Mouse (Mus musculus): Measurements from ENCODE around the gene Ktn1. TPM values are rescaled to one million over a fixed set of nuclear protein-coding genes. Genes with fewer than 3 reads are reported as not detected.
A peak's percentile ranks its signal among the peaks of the same experiment; 100 is the strongest.

The Ktn1 gene
- polyA plus RNA-seq, 1 experiment from 2014 or later: 113 TPM

- WGBS: 40% methylated on average over 6 of the region's 6 CpGs
- H3K27ac ChIP-seq (ENCODE audit: low read depth, low read length): no peak overlapping the region
- peak; percentile 19 for DNase-seq (ENCODE audit: low spot score)
Measured at GRCm38 (mm10) chr14:47650338-47650720, 2.1 kb downstream of the Ktn1 start.

GRCm38 (mm10) chr14:47651272-47651671 lies 3.0 kb downstream of the Ktn1 start:
- no peak overlapping the region for H3K4me2 ChIP-seq (replicated peaks; ENCODE audit: low read depth, low read length)
- ATAC-seq (ENCODE audit: low FRiP score) (no peak), DNase-seq (ENCODE audit: low spot score) (no peak)
- H3K9ac ChIP-seq (ENCODE audit: low read depth, low read length): no peak overlapping the region
- WGBS: 90% methylated on average over 4 of the region's 4 CpGs
- no peaks in the 10 kb centered on the region for H3K36me3 ChIP-seq (ENCODE audit: control insufficient read depth, insufficient read depth, low read length)
- no peaks in the 10 kb centered on the region for H3K4me1 ChIP-seq (replicated peaks; ENCODE audit: control insufficient read depth, insufficient read depth, low read length)
- H3K27me3 ChIP-seq (ENCODE audit: control insufficient read depth, insufficient read depth, low read length): no peaks in the 10 kb centered on the region
- H3K9me3 ChIP-seq (ENCODE audit: control insufficient read depth, low read length): no peaks in the 10 kb centered on the region
- H3K27ac ChIP-seq (ENCODE audit: low read depth, low read length): no peak overlapping the region
- no peak overlapping the region for H3K4me3 ChIP-seq (ENCODE audit: low read depth, low read length)

More at GRCm38 (mm10) chr14:47650338-47650720, 2.1 kb downstream of the Ktn1 start:
- no peak for ATAC-seq (ENCODE audit: low FRiP score)
- no peaks in the 10 kb centered on the region for H3K27me3 ChIP-seq (ENCODE audit: control insufficient read depth, insufficient read depth, low read length)
- H3K9me3 ChIP-seq (ENCODE audit: control insufficient read depth, low read length): no peaks in the 10 kb centered on the region
- H3K9ac ChIP-seq (ENCODE audit: low read depth, low read length): peak overlapping the region; percentile 92
- H3K36me3 ChIP-seq (ENCODE audit: control insufficient read depth, insufficient read depth, low read length): no peaks in the 10 kb centered on the region
- peak overlapping the region; percentile 34 for H3K4me2 ChIP-seq (replicated peaks; ENCODE audit: low read depth, low read length)
- H3K4me1 ChIP-seq (replicated peaks; ENCODE audit: control insufficient read depth, insufficient read depth, low read length): no peaks in the 10 kb centered on the region
- H3K4me3 ChIP-seq (ENCODE audit: low read depth, low read length): peak overlapping the region; percentile 95

GRCm38 (mm10) chr14:47655444-47655843 lies 7.2 kb downstream of the Ktn1 start:
- Histone ChIP-seq H3K27ac (ENCODE audit: low read depth, low read length) (no peak overlapping the region), H3K27me3 (ENCODE audit: control insufficient read depth, insufficient read depth, low read length) (no peaks in the 10 kb centered on the region), H3K9ac (ENCODE audit: low read depth, low read length) (no peak overlapping the region), H3K4me3 (ENCODE audit: low read depth, low read length) (no peak overlapping the region), H3K4me1 (replicated peaks; ENCODE audit: control insufficient read depth, insufficient read depth, low read length) (no peaks in the 10 kb centered on the region), H3K9me3 (ENCODE audit: control insufficient read depth, low read length) (no peaks in the 10 kb centered on the region), H3K4me2 (replicated peaks; ENCODE audit: low read depth, low read length) (no peak overlapping the region), H3K36me3 (ENCODE audit: control insufficient read depth, insufficient read depth, low read length) (no peaks in the 10 kb centered on the region)
- no peak for DNase-seq (ENCODE audit: low spot score)
- ATAC-seq (ENCODE audit: low FRiP score): no peak
- WGBS: 94% methylated on average over 2 of the region's 2 CpGs

GRCm38 (mm10) chr14:47663844-47664469 lies 15.7 kb downstream of the Ktn1 start:
- no peak overlapping the region for H3K27ac ChIP-seq (ENCODE audit: low read depth, low read length)
- DNase-seq (ENCODE audit: low spot score) (no peak), ATAC-seq (ENCODE audit: low FRiP score) (no peak)
- no peaks in the 10 kb centered on the region for H3K27me3 ChIP-seq (ENCODE audit: control insufficient read depth, insufficient read depth, low read length)
- H3K4me1 ChIP-seq (replicated peaks; ENCODE audit: control insufficient read depth, insufficient read depth, low read length): no peaks in the 10 kb centered on the region
- WGBS: 92% methylated on average over 11 of the region's 11 CpGs
- H3K9ac ChIP-seq (ENCODE audit: low read depth, low read length): no peak overlapping the region
- no peaks in the 10 kb centered on the region for H3K9me3 ChIP-seq (ENCODE audit: control insufficient read depth, low read length)
- no peak overlapping the region for H3K4me2 ChIP-seq (replicated peaks; ENCODE audit: low read depth, low read length)
- H3K36me3 ChIP-seq (ENCODE audit: control insufficient read depth, insufficient read depth, low read length): no peaks in the 10 kb centered on the region
- H3K4me3 ChIP-seq (ENCODE audit: low read depth, low read length): no peak overlapping the region

- H3K27ac ChIP-seq (ENCODE audit: low read depth, low read length): no peak overlapping the region
- ATAC-seq (ENCODE audit: low FRiP score): no peak
- no peak for DNase-seq (ENCODE audit: low spot score)
- no peaks in the 10 kb centered on the region for H3K4me1 ChIP-seq (replicated peaks; ENCODE audit: control insufficient read depth, insufficient read depth, low read length)
- H3K9ac ChIP-seq (ENCODE audit: low read depth, low read length): no peak overlapping the region
- 0 out of 2 replicates have a peak, but pooled peaks cover 2% of the 10 kb centered on the region for H3K36me3 ChIP-seq (ENCODE audit: control insufficient read depth, insufficient read depth, low read length)
- H3K4me2 ChIP-seq (replicated peaks; ENCODE audit: low read depth, low read length): no peak overlapping the region
- no peak overlapping the region for H3K4me3 ChIP-seq (ENCODE audit: low read depth, low read length)
- no peaks in the 10 kb centered on the region for H3K9me3 ChIP-seq (ENCODE audit: control insufficient read depth, low read length)
- H3K27me3 ChIP-seq (ENCODE audit: control insufficient read depth, insufficient read depth, low read length): no peaks in the 10 kb centered on the region
Measured at GRCm38 (mm10) chr14:47664470-47664864, 16.2 kb downstream of the Ktn1 start.

GRCm38 (mm10) chr14:47665061-47665778 lies 17.0 kb downstream of the Ktn1 start:
- H3K4me1 ChIP-seq (replicated peaks; ENCODE audit: control insufficient read depth, insufficient read depth, low read length): no peaks in the 10 kb centered on the region
- DNase-seq (ENCODE audit: low spot score): no peak
- H3K4me2 ChIP-seq (replicated peaks; ENCODE audit: low read depth, low read length): no peak overlapping the region
- H3K9ac ChIP-seq (ENCODE audit: low read depth, low read length): no peak overlapping the region
- no peak overlapping the region for H3K4me3 ChIP-seq (ENCODE audit: low read depth, low read length)
- WGBS: 88% methylated on average over 5 of the region's 5 CpGs
- no peaks in the 10 kb centered on the region for H3K9me3 ChIP-seq (ENCODE audit: control insufficient read depth, low read length)
- no peak for ATAC-seq (ENCODE audit: low FRiP score)
- H3K27me3 ChIP-seq (ENCODE audit: control insufficient read depth, insufficient read depth, low read length): no peaks in the 10 kb centered on the region
- H3K36me3 ChIP-seq (ENCODE audit: control insufficient read depth, insufficient read depth, low read length): 0 out of 2 replicates have a peak, but pooled peaks cover 2% of the 10 kb centered on the region
- H3K27ac ChIP-seq (ENCODE audit: low read depth, low read length): no peak overlapping the region

GRCm38 (mm10) chr14:47668096-47668495 lies 19.8 kb downstream of the Ktn1 start:
- no peak overlapping the region for H3K4me3 ChIP-seq (ENCODE audit: low read depth, low read length)
- H3K9ac ChIP-seq (ENCODE audit: low read depth, low read length): no peak overlapping the region
- H3K4me1 ChIP-seq (replicated peaks; ENCODE audit: control insufficient read depth, insufficient read depth, low read length): no peaks in the 10 kb centered on the region
- 0 out of 2 replicates have a peak, but pooled peaks cover 6% of the 10 kb centered on the region for H3K36me3 ChIP-seq (ENCODE audit: control insufficient read depth, insufficient read depth, low read length)
- DNase-seq (ENCODE audit: low spot score): no peak
- no peaks in the 10 kb centered on the region for H3K9me3 ChIP-seq (ENCODE audit: control insufficient read depth, low read length)
- no peak overlapping the region for H3K27ac ChIP-seq (ENCODE audit: low read depth, low read length)
- no peaks in the 10 kb centered on the region for H3K27me3 ChIP-seq (ENCODE audit: control insufficient read depth, insufficient read depth, low read length)
- ATAC-seq (ENCODE audit: low FRiP score): no peak
- no peak overlapping the region for H3K4me2 ChIP-seq (replicated peaks; ENCODE audit: low read depth, low read length)

- no peak overlapping the region for H3K4me3 ChIP-seq (ENCODE audit: low read depth, low read length)
- H3K9ac ChIP-seq (ENCODE audit: low read depth, low read length): no peak overlapping the region
- ATAC-seq (ENCODE audit: low FRiP score) (no peak), DNase-seq (ENCODE audit: low spot score) (no peak)
- peaks cover 6% of the 10 kb centered on the region; the same call in 1 of the 2 replicates for H3K36me3 ChIP-seq (ENCODE audit: control insufficient read depth, insufficient read depth, low read length)
- H3K27ac ChIP-seq (ENCODE audit: low read depth, low read length): no peak overlapping the region
- H3K4me2 ChIP-seq (replicated peaks; ENCODE audit: low read depth, low read length): no peak overlapping the region
- no peaks in the 10 kb centered on the region for H3K27me3 ChIP-seq (ENCODE audit: control insufficient read depth, insufficient read depth, low read length)
- WGBS: 92% methylated on average over 10 of the region's 10 CpGs
- H3K4me1 ChIP-seq (replicated peaks; ENCODE audit: control insufficient read depth, insufficient read depth, low read length): no peaks in the 10 kb centered on the region
- no peaks in the 10 kb centered on the region for H3K9me3 ChIP-seq (ENCODE audit: control insufficient read depth, low read length)
Measured at GRCm38 (mm10) chr14:47682886-47683285, 34.6 kb downstream of the Ktn1 start.

GRCm38 (mm10) chr14:47684579-47684978 lies 36.3 kb downstream of the Ktn1 start:
- 90% methylated on average over 5 of the region's 5 CpGs for WGBS

More at GRCm38 (mm10) chr14:47684579-47684978, 36.3 kb downstream of the Ktn1 start:
- Histone ChIP-seq H3K4me1 (replicated peaks; ENCODE audit: control insufficient read depth, insufficient read depth, low read length) (no peaks in the 10 kb centered on the region), H3K9ac (ENCODE audit: low read depth, low read length) (no peak overlapping the region), H3K4me3 (ENCODE audit: low read depth, low read length) (no peak overlapping the region), H3K9me3 (ENCODE audit: control insufficient read depth, low read length) (no peaks in the 10 kb centered on the region), H3K36me3 (ENCODE audit: control insufficient read depth, insufficient read depth, low read length) (peaks cover 2% of the 10 kb centered on the region; the same call in 1 of the 2 replicates), H3K27ac (ENCODE audit: low read depth, low read length) (no peak overlapping the region), H3K27me3 (ENCODE audit: control insufficient read depth, insufficient read depth, low read length) (no peaks in the 10 kb centered on the region), H3K4me2 (replicated peaks; ENCODE audit: low read depth, low read length) (no peak overlapping the region)
- ATAC-seq (ENCODE audit: low FRiP score): no peak
- DNase-seq (ENCODE audit: low spot score): no peak
